Mouse (Mus musculus): ENCODE data around the gene Fam222b. TPM values are rescaled to one million over a fixed set of nuclear protein-coding genes. Genes with fewer than 3 reads are reported as not detected.

The Fam222b gene
- polyA plus RNA-seq, 1 experiment from 2014 or later, result 5.9 TPM

DNA sequence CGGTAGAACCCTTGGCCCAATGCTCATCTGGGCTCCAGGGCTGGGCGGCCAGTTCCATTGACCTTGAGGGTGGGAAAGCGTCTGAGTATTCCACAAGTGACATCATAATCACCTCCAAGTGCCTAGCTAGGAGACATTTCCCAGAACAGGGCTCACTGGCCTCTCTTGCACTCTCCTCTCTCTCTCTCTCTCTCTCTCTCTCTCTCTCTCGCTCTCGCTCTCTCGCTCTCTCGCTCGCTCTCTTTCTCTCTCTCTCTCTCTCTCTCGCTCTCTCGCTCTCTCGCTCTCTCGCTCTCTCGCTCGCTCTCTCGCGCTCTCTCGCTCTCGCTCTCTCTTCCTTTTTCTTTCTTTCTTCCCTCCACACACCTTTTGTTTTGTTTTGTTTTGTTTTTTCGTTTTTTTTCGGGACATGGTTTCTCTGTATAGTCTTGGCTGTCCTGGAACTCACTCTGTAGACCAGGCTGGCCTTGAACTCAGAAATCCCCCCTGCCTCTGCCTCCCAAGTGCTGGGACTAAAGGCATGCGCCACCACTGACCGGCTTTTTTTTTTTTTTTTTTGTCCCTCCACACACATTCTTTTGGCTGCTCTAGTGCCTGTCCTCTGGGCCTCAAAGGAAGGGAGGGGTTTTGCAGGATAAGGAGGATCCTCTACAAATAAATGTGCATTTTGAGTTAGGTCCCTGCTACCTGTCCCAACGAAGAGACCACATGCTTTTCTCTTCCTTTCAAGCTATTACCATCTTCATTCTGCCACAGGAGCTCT is 100.8 kb downstream of the Fam222b start:
- DNase-seq (no peak), ATAC-seq (no peak)
- no peak overlapping the region for H3K27ac ChIP-seq (ENCODE audit: low read depth)
- peak overlapping the region; percentile 64 for H3K4me3 ChIP-seq (ENCODE audit: low read depth, low read length)
- peaks cover 3% of the 10 kb centered on the region; the same call in 1 of the 2 replicates for H3K36me3 ChIP-seq (replicated peaks; ENCODE audit: insufficient read depth, low read length)
- H3K27me3 ChIP-seq (ENCODE audit: insufficient read depth, low read length), result peaks cover 12% of the 10 kb centered on the region
- TF ChIP-seq CTCF (IDR thresholded peaks at IDR 0.05; ENCODE audit: low read depth), result no peak
- no peak for TF ChIP-seq EP300 (IDR thresholded peaks at IDR 0.05; ENCODE audit: low read depth)
- peaks cover 10% of the 10 kb centered on the region for H3K4me1 ChIP-seq (ENCODE audit: insufficient read depth)
- WGBS (ENCODE audit: insufficient replicate concordance), result 62% methylated on average over 23 of the region's 23 CpGs
- peak overlapping the region; percentile 59 for H3K9ac ChIP-seq (replicated peaks)
- H3K9me3 ChIP-seq (ENCODE audit: low read length), result no peaks in the 10 kb centered on the region
- H3K4me2 ChIP-seq (ENCODE audit: low read depth, low read length), result peak overlapping the region; percentile 94

GRCm38 (mm10) chr11:78202372-78202771 is 107.9 kb downstream of the Fam222b start:
- TF ChIP-seq CTCF (IDR thresholded peaks at IDR 0.05; ENCODE audit: low read depth) (no peak), EP300 (IDR thresholded peaks at IDR 0.05; ENCODE audit: low read depth) (peak; percentile 55)
- Histone ChIP-seq H3K4me2 (ENCODE audit: low read depth, low read length) (peak overlapping the region; percentile 29), H3K9ac (replicated peaks) (no peak overlapping the region; the same call in 1 of the 2 replicates), H3K27ac (ENCODE audit: low read depth) (peak overlapping the region; percentile 55; the same call in 1 of the 2 replicates), H3K27me3 (ENCODE audit: insufficient read depth, low read length) (no peaks in the 10 kb centered on the region), H3K4me3 (ENCODE audit: low read depth, low read length) (no peak overlapping the region), H3K36me3 (replicated peaks; ENCODE audit: insufficient read depth, low read length) (peaks cover 20% of the 10 kb centered on the region), H3K9me3 (ENCODE audit: low read length) (no peaks in the 10 kb centered on the region), H3K4me1 (ENCODE audit: insufficient read depth) (0 out of 2 replicates have a peak, but pooled peaks cover 3% of the 10 kb centered on the region)
- ATAC-seq (peak; percentile 73), DNase-seq (no peak)
- WGBS (ENCODE audit: insufficient replicate concordance), result 66% methylated on average over 3 of the region's 3 CpGs

DNA sequence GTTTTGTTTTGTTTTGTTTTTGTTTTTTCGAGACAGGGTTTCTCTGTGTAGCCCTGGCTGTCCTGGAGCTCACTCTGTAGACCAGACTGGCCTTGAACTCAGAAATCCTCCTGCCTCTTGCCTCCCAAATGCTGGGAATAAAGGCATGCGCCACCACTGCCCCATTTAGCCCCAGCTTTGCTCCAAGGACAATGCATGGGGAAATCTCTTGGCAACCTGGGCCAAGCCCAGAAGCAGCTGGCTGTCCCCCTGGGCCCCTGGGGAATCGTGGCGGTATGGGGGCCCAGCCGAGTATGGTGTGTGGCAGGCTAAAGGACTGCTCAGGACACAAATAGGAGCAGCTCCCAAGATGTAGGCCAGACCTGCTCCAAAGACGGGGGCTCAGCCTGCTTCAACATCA is 109.8 kb downstream of the Fam222b start:
- H3K4me3 ChIP-seq (ENCODE audit: low read depth, low read length), result no peak overlapping the region
- 85% methylated on average over 6 of the region's 6 CpGs for WGBS (ENCODE audit: insufficient replicate concordance)
- no peak overlapping the region for H3K9ac ChIP-seq (replicated peaks)
- H3K36me3 ChIP-seq (replicated peaks; ENCODE audit: insufficient read depth, low read length), result peaks cover 39% of the 10 kb centered on the region
- no peak overlapping the region for H3K27ac ChIP-seq (ENCODE audit: low read depth)
- no peaks in the 10 kb centered on the region for H3K27me3 ChIP-seq (ENCODE audit: insufficient read depth, low read length)
- H3K9me3 ChIP-seq (ENCODE audit: low read length), result no peaks in the 10 kb centered on the region
- H3K4me2 ChIP-seq (ENCODE audit: low read depth, low read length), result no peak overlapping the region
- no peak for DNase-seq
- TF ChIP-seq EP300 (IDR thresholded peaks at IDR 0.05; ENCODE audit: low read depth), result no peak
- TF ChIP-seq CTCF (IDR thresholded peaks at IDR 0.05; ENCODE audit: low read depth), result no peak
- no peak for ATAC-seq
- H3K4me1 ChIP-seq (ENCODE audit: insufficient read depth), result 0 out of 2 replicates have a peak, but pooled peaks cover 3% of the 10 kb centered on the region

DNA sequence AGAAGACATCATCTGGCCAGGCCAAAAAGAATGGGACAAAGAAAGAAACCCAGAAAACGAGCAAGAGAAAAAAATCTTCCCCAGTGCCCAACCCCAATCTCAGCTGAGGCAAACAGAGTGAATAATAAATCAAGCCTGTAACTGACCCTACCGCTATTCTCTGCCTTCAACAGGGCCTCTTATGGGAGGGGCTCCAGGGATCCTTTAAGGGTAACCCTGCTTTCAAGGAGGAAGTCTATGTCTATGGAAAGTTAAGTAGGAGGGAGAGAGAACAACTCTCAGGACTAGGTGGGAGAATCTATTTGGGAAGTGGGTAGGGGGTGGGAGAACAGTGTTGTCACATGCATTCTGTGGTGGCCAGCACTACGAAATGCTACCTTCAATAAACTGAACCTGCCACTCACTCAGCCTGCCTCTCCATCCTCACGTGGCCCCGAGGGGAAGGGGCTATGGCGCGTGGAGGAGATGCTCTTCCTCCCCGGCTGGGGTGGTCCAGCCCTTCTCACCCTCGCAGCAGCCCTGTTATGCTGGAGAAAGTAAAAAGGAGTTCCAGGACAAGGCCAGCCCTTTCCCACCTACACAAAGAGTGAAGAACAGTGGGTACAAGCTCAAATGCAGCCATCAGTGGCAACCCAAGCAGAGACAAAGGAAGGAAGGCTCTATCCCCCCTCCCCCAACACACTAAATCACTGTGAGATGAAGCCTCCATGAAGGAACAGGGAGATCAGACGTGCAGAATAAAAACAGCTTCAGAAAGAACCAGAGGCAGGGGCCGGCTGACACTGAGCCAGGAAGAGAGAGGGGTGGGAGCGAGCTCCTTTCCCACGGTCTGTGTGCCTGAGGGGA is 111.1 kb downstream of the Fam222b start:
- Histone ChIP-seq H3K9me3 (ENCODE audit: low read length) (no peaks in the 10 kb centered on the region), H3K27ac (ENCODE audit: low read depth) (no peak overlapping the region), H3K4me2 (ENCODE audit: low read depth, low read length) (no peak overlapping the region), H3K27me3 (ENCODE audit: insufficient read depth, low read length) (no peaks in the 10 kb centered on the region), H3K4me1 (ENCODE audit: insufficient read depth) (0 out of 2 replicates have a peak, but pooled peaks cover 3% of the 10 kb centered on the region), H3K36me3 (replicated peaks; ENCODE audit: insufficient read depth, low read length) (peaks cover 51% of the 10 kb centered on the region), H3K4me3 (ENCODE audit: low read depth, low read length) (no peak overlapping the region), H3K9ac (replicated peaks) (no peak overlapping the region)
- ATAC-seq, result no peak
- TF ChIP-seq EP300 (IDR thresholded peaks at IDR 0.05; ENCODE audit: low read depth) (no peak), CTCF (IDR thresholded peaks at IDR 0.05; ENCODE audit: low read depth) (no peak)
- no peak for DNase-seq
- 84% methylated on average over 13 of the region's 13 CpGs for WGBS (ENCODE audit: insufficient replicate concordance)

MicroRNAs encoded within 50 kb of the gene (microRNA counts, 519-probe panel; counts per million panel counts)
- 9,708 counts per million, percentile 100 among the panel's probes with 10 or more counts for microRNA mmu-miR-144
- 7,892 counts per million, percentile 91 among the panel's probes with 10 or more counts for microRNA mmu-miR-451

Small RNA genes within 50 kb of the gene (microRNA-seq; reads per million reads assigned to microRNA genes)
- gene Mir144 (3,285 reads per million, percentile 84 among the genes with 10 or more reads in this experiment), gene Mir451a (not detected), gene Mir451b (not detected), gene Mir7653 (1.2 reads per million)

Other genes starting within 250 kb of the Fam222b start
- 48.9 and 53.4 TPM in 2 replicates for gene Pipox, start 200.6 kb upstream of the Fam222b start, polyA plus RNA-seq (2015; fragmentation: Nextera tagmentation; extraction: Ambion mirVana)
- gene Sez6, start 163.9 kb upstream of the Fam222b start, polyA plus RNA-seq (2015; fragmentation: Nextera tagmentation; extraction: Ambion mirVana), result not detected in 2 replicates
- 5.0 and 5.1 TPM in 2 replicates for gene Phf12, start 111.9 kb upstream of the Fam222b start, polyA plus RNA-seq (2015; fragmentation: Nextera tagmentation; extraction: Ambion mirVana)
- gene Dhrs13, start 62.4 kb upstream of the Fam222b start, polyA plus RNA-seq (2015; fragmentation: Nextera tagmentation; extraction: Ambion mirVana), result 9.2 and 10.6 TPM in 2 replicates
- gene Flot2, start 56.7 kb upstream of the Fam222b start, polyA plus RNA-seq (2015; fragmentation: Nextera tagmentation; extraction: Ambion mirVana), result 23.1 and 25.9 TPM in 2 replicates
- 9.3 and 10.6 TPM in 2 replicates for gene Eral1, start 14.3 kb upstream of the Fam222b start, polyA plus RNA-seq (2015; fragmentation: Nextera tagmentation; extraction: Ambion mirVana)
- gene Traf4, start 70.9 kb downstream of the Fam222b start, polyA plus RNA-seq (2015; fragmentation: Nextera tagmentation; extraction: Ambion mirVana), result 15.3 and 18.9 TPM in 2 replicates
- gene Nek8, start 82.0 kb downstream of the Fam222b start, polyA plus RNA-seq (2015; fragmentation: Nextera tagmentation; extraction: Ambion mirVana), result 4.9 and 5.4 TPM in 2 replicates
- 38.2 and 40.3 TPM in 2 replicates for gene Tlcd1, start 82.1 kb downstream of the Fam222b start, polyA plus RNA-seq (2015; fragmentation: Nextera tagmentation; extraction: Ambion mirVana)
- 732 and 758 TPM in 2 replicates for gene Rpl23a, start 88.9 kb downstream of the Fam222b start, polyA plus RNA-seq (2015; fragmentation: Nextera tagmentation; extraction: Ambion mirVana)
- 26.6 and 28.9 TPM in 2 replicates for gene Rab34, start 93.8 kb downstream of the Fam222b start, polyA plus RNA-seq (2015; fragmentation: Nextera tagmentation; extraction: Ambion mirVana)
- gene Proca1, start 98.7 kb downstream of the Fam222b start, polyA plus RNA-seq (2015; fragmentation: Nextera tagmentation; extraction: Ambion mirVana), result 0.84 and 1.00 TPM in 2 replicates
- gene Sdf2, start 151.1 kb downstream of the Fam222b start, polyA plus RNA-seq (2015; fragmentation: Nextera tagmentation; extraction: Ambion mirVana), result 35.3 and 35.8 TPM in 2 replicates
- gene Supt6, start 151.3 kb downstream of the Fam222b start, polyA plus RNA-seq (2015; fragmentation: Nextera tagmentation; extraction: Ambion mirVana), result 4.7 and 5.5 TPM in 2 replicates
- gene 2610507B11Rik, start 167.1 kb downstream of the Fam222b start, polyA plus RNA-seq (2015; fragmentation: Nextera tagmentation; extraction: Ambion mirVana), result 29.6 and 32.7 TPM in 2 replicates
- 0.07 TPM in 1 of 2 replicates, not detected in the other for gene BC030499, start 196.2 kb downstream of the Fam222b start, polyA plus RNA-seq (2015; fragmentation: Nextera tagmentation; extraction: Ambion mirVana)
- gene Spag5, start 206.9 kb downstream of the Fam222b start, polyA plus RNA-seq (2015; fragmentation: Nextera tagmentation; extraction: Ambion mirVana), result 9.8 and 11.4 TPM in 2 replicates
- gene Aldoc, start 228.3 kb downstream of the Fam222b start, polyA plus RNA-seq (2015; fragmentation: Nextera tagmentation; extraction: Ambion mirVana), result 12.1 and 15.4 TPM in 2 replicates
- 33.1 and 34.6 TPM in 2 replicates for gene Pigs, start 233.8 kb downstream of the Fam222b start, polyA plus RNA-seq (2015; fragmentation: Nextera tagmentation; extraction: Ambion mirVana)
- gene Unc119, start 248.8 kb downstream of the Fam222b start, polyA plus RNA-seq (2015; fragmentation: Nextera tagmentation; extraction: Ambion mirVana), result 63.7 and 77.0 TPM in 2 replicates

Measured in liver, postnatal 0 days (tissue).